Mouse (Mus musculus): ENCODE measurements around the gene Nkpd1. TPM values are rescaled to one million over a fixed set of nuclear protein-coding genes. Genes with fewer than 3 reads are reported as not detected.

Gene Nkpd1
- total and polyA plus RNA-seq, 3 experiments = 1.1 to 2.1 (median 1.9) TPM

- peaks cover 8% of the 10 kb centered on the region for H3K79me2 ChIP-seq (replicated peaks; ENCODE audit: control insufficient read depth, extremely low read depth, insufficient read depth, poor library complexity, severe bottlenecking)
- no peaks in the 10 kb centered on the region for H3K9me3 ChIP-seq (replicated peaks; ENCODE audit: low read length)
- H3K36me3 ChIP-seq (replicated peaks in 1 of 2; ENCODE audit: control insufficient read depth in 1 of 2, insufficient read depth in 1 of 2, low read length in 1 of 2) = peaks cover 7 to 73% of the 10 kb centered on the region in 2 experiments
- H3K4me2 ChIP-seq (ENCODE audit: insufficient read depth, low read depth, poor library complexity, severe bottlenecking) = no peak overlapping the region
- peaks cover 8 to 51% of the 10 kb centered on the region in 2 experiments for H3K4me1 ChIP-seq (ENCODE audit: control insufficient read depth in 1 of 2, insufficient read depth in 2 of 2)
- no peak overlapping the region for H3K9ac ChIP-seq (ENCODE audit: insufficient read depth, low read depth)
- no peak overlapping the region for H3K4me3 ChIP-seq (replicated peaks in 1 of 3; ENCODE audit: low read depth in 2 of 3, low read length in 2 of 3, poor library complexity in 1 of 3)
- H3K27ac ChIP-seq (ENCODE audit: insufficient read depth, low read depth) = no peak overlapping the region
- dilution Hi-C loops (cut with MboI; ENCODE audit: extremely low pct_ligation_motif_present, extremely low pct_unique_long_range_greater_than_20kb, low sequenced_read_pairs) = no loop called here
- TF ChIP-seq ELF1 (IDR thresholded peaks at IDR 0.05; ENCODE audit: low read depth, low read length) (no peak), RCOR1 (conservative IDR thresholded peaks at IDR 0.05; ENCODE audit: low read depth, low read length) (no peak), CHD1 (IDR thresholded peaks at IDR 0.05; ENCODE audit: low read depth, low read length) (no peak), KAT2A (IDR thresholded peaks at IDR 0.05; ENCODE audit: insufficient replicate concordance, low read length) (no peak), SIN3A (IDR thresholded peaks at IDR 0.05; ENCODE audit: low read length) (no peak), BHLHE40 (IDR thresholded peaks at IDR 0.05; ENCODE audit: low read depth, low read length) (no peak), IRF4 (IDR thresholded peaks at IDR 0.05; ENCODE audit: low read depth, low read length) (no peak), ZMIZ1 (IDR thresholded peaks at IDR 0.05; ENCODE audit: low read depth, low read length) (no peak), USF1 (IDR thresholded peaks at IDR 0.05; ENCODE audit: low read depth, low read length) (no peak), EP300 (IDR thresholded peaks at IDR 0.05; ENCODE audit: low read length) (no peak), JUND (conservative IDR thresholded peaks at IDR 0.05; ENCODE audit: low read depth, low read length) (no peak)
- DNase-seq (ENCODE audit: extremely low read depth) = no peak
- in situ Hi-C loops (cut with MboI; ENCODE audit: low pct_ligation_motif_present, low pct_unique_long_range_greater_than_20kb, low sequenced_read_pairs) = loop anchor here (5.0 kb wide), 1 partner anchor 34 kb away; the partner anchor contains the start of genes Bloc1s3 and Trappc6a
- H3K27me3 ChIP-seq (replicated peaks) = no peaks in the 10 kb centered on the region
Observed at GRCm38 (mm10) chr7:19541681-19542154, 24.1 kb downstream of the Nkpd1 start.

GRCm38 (mm10) chr7:19542155-19542691, 24.6 kb downstream of the Nkpd1 start:
- dilution Hi-C loops (cut with MboI; ENCODE audit: extremely low pct_ligation_motif_present, extremely low pct_unique_long_range_greater_than_20kb, low sequenced_read_pairs) = no loop called here
- in situ Hi-C loops (cut with MboI; ENCODE audit: low pct_ligation_motif_present, low pct_unique_long_range_greater_than_20kb, low sequenced_read_pairs) = loop anchor here (5.0 kb wide), 1 partner anchor 35 kb away; the partner anchor contains the start of genes Bloc1s3 and Trappc6a
- Histone ChIP-seq H3K9ac (ENCODE audit: insufficient read depth, low read depth) (no peak overlapping the region), H3K4me1 (ENCODE audit: control insufficient read depth in 1 of 2, insufficient read depth in 2 of 2) (peaks cover 8 to 52% of the 10 kb centered on the region in 2 experiments), H3K4me3 (replicated peaks in 1 of 3; ENCODE audit: low read depth in 2 of 3, low read length in 2 of 3, poor library complexity in 1 of 3) (no peak overlapping the region), H3K9me3 (replicated peaks; ENCODE audit: low read length) (no peaks in the 10 kb centered on the region), H3K27me3 (replicated peaks) (no peaks in the 10 kb centered on the region), H3K27ac (ENCODE audit: insufficient read depth, low read depth) (no peak overlapping the region), H3K79me2 (replicated peaks; ENCODE audit: control insufficient read depth, extremely low read depth, insufficient read depth, poor library complexity, severe bottlenecking) (peaks cover 11% of the 10 kb centered on the region), H3K36me3 (replicated peaks in 1 of 2; ENCODE audit: control insufficient read depth in 1 of 2, insufficient read depth in 1 of 2, low read length in 1 of 2) (peaks cover 5 to 75% of the 10 kb centered on the region in 2 experiments), H3K4me2 (ENCODE audit: insufficient read depth, low read depth, poor library complexity, severe bottlenecking) (no peak overlapping the region)
- TF ChIP-seq HCFC1 (IDR thresholded peaks at IDR 0.05; ENCODE audit: low read depth, low read length) (no peak), RCOR1 (conservative IDR thresholded peaks at IDR 0.05; ENCODE audit: low read depth, low read length) (no peak), ETS1 (conservative IDR thresholded peaks at IDR 0.05; ENCODE audit: low read depth, low read length) (no peak), PAX5 (IDR thresholded peaks at IDR 0.05; ENCODE audit: low read length) (no peak), EP300 (IDR thresholded peaks at IDR 0.05; ENCODE audit: low read length) (no peak), MXI1 (IDR thresholded peaks at IDR 0.05; ENCODE audit: low read depth, low read length) (no peak), ZMIZ1 (IDR thresholded peaks at IDR 0.05; ENCODE audit: low read depth, low read length) (no peak), JUN (IDR thresholded peaks at IDR 0.05; ENCODE audit: insufficient read depth, low read depth, low read length) (no peak), E2F4 (IDR thresholded peaks at IDR 0.05; ENCODE audit: insufficient replicate concordance, low read depth, low read length) (no peak), SMC3 (IDR thresholded peaks at IDR 0.05; ENCODE audit: low read depth, low read length) (no peak), ZKSCAN1 (IDR thresholded peaks at IDR 0.05; ENCODE audit: borderline replicate concordance, low read depth, low read length) (no peak), USF1 (IDR thresholded peaks at IDR 0.05; ENCODE audit: low read depth, low read length) (no peak)
- DNase-seq (ENCODE audit: extremely low read depth) = no peak

Data from CH12.LX (cell line).